Mouse (Mus musculus): ENCODE measurements around the gene Syne1.

DNA sequence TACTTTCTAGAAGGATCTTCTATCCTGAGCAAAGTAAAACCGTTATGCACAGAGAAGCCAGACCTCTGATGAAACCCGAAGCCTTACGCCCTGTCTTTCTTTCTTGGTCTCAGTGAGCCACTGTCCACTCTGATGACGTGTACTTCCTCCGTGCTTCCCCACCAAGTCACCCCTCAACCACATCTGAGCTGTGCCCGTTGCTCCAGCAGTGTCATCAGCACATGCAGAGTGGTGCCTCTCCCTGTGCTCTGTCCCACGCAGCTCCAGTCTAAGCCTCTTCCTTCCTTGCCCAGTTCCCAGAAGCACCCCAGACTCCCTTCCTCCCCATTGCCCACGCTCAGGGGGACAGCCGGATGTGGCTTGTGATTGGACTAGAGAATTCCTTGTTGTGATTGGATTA is 224.6 kb downstream of the Syne1 start:
- TF ChIP-seq CTCF (IDR thresholded peaks at IDR 0.05; ENCODE audit: extremely low read depth, insufficient read depth, insufficient read length, insufficient replicate concordance), result no peak
- TF ChIP-seq POLR2A (IDR thresholded peaks at IDR 0.05; ENCODE audit: low read depth, low read length), result no peak
